Comparison of ENCODE assay signal across 8 mouse cellular contexts in genomic region chr12:79130299-79131177, GRCm38 (mm10). TPM values are rescaled to one million over a fixed set of nuclear protein-coding genes. Genes with fewer than 3 reads are reported as not detected.
DNase-seq lines count a peak whose midpoint lies in the region; ATAC-seq lines count a peak whose summit lies in the region.

Gene Arg2 (plus strand): TSS chr12:79130777.

- peak; percentile 95 for ATAC-seq in hindbrain, embryonic 16.5 days

- H3K9ac ChIP-seq in hindbrain, embryonic 16.5 days (ENCODE audit: low read depth, low read length) = peak within 1 kb of the TSS; percentile 66

- peak within 1 kb of the TSS; percentile 87 for H3K4me2 ChIP-seq in hindbrain, embryonic 16.5 days (ENCODE audit: low read length)

- H3K27me3 ChIP-seq in hindbrain, embryonic 16.5 days (replicated peaks; ENCODE audit: control insufficient read depth, insufficient read depth, low read length) = no peaks in the 10 kb centered on the region

- H3K36me3 ChIP-seq in hindbrain, embryonic 16.5 days (ENCODE audit: control insufficient read depth, insufficient read depth, low read length) = no peaks in the 10 kb centered on the region

- H3K4me3 ChIP-seq in hindbrain, embryonic 16.5 days (ENCODE audit: low read length) = peak within 1 kb of the TSS; percentile 62

- peak; percentile 86 for DNase-seq in R1 (ENCODE audit: low read depth, low spot score)
- peak; percentile 89 to 90 for DNase-seq in cerebellum, postnatal 10 days
- DNase-seq in frontal cortex, adult 2 months (ENCODE audit: extremely low spot score in 1 of 2, low spot score in 1 of 2) = peak; percentile 51 to 80
- peak; percentile 60 to 67 for DNase-seq in layer of hippocampus, postnatal 36 days
- peak; percentile 81 for DNase-seq in lung, postnatal 14 days
- DNase-seq in retina, adult 2 months (ENCODE audit: low read depth, low spot score) = peak; percentile 81
- DNase-seq in thymus, postnatal 36 days = peak; percentile 77 to 82

- 0% methylated on average over 47 of the region's 47 CpGs for WGBS in hindbrain, embryonic 16.5 days

- H3K9me3 ChIP-seq in hindbrain, embryonic 16.5 days (ENCODE audit: control insufficient read depth, low read length) = no peaks in the 10 kb centered on the region

- peaks cover 9% of the 10 kb centered on the region for H3K4me1 ChIP-seq in hindbrain, embryonic 16.5 days (ENCODE audit: control insufficient read depth, insufficient read depth, low read depth, low read length)

- no peak within 1 kb of the TSS for H3K27ac ChIP-seq in hindbrain, embryonic 16.5 days (ENCODE audit: low read depth, low read length)

RNA-seq across cellular contexts. Expression of gene Arg2, which starts in this region (rescaled TPM):
- polyA plus RNA-seq in frontal cortex, adult 2 months (2012; rRNA removed) = 5.9 TPM in 2 replicates
- 27.9 and 29.1 TPM in 2 replicates for polyA plus RNA-seq in hindbrain, embryonic 16.5 days (2015; fragmentation: Nextera tagmentation; extraction: Ambion mirVana)
- 1 to 10 TPM; 2.9 to 3.3 TPM for total RNA-seq in layer of hippocampus, postnatal 36 days (2021)
